Mouse (Mus musculus): ENCODE data around the gene Rrp9. TPM values are rescaled to one million over a fixed set of nuclear protein-coding genes. Genes with fewer than 3 reads are reported as not detected.

The Rrp9 gene
- polyA plus RNA-seq, 1 experiment, result 109 TPM

DNA sequence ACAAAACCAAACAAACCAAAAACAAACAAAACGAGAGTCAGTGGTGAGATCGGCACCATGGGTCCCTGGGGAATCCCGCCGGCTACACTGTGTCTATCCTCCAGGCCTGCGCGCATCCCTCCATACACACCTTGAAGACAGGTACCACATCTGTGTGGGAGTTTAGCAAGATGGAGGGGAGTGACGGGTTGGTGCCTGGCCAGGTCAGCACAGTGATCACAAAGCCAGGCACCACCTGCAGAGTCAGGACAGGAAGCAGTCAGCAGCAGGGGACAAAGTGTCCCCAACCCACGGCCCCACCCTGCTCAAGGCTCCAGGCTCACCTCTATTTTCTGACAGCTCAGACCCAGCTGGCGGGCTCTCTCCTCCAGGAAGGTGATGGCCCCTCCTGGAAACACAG lies 39.2 kb upstream of the Rrp9 start:
- TF ChIP-seq CTCF (IDR thresholded peaks at IDR 0.05; ENCODE audit: control insufficient read depth, insufficient read depth, insufficient read length) (no peak), MYOD1 (IDR thresholded peaks at IDR 0.05; ENCODE audit: control insufficient read depth, insufficient read length, low read depth) (no peak), USF1 (IDR thresholded peaks at IDR 0.05; ENCODE audit: low read depth) (no peak), FOSL1 (IDR thresholded peaks at IDR 0.05; ENCODE audit: insufficient read depth, low read length, poor library complexity, severe bottlenecking) (no peak), CEBPB (IDR thresholded peaks at IDR 0.05; ENCODE audit: low read depth) (no peak), MAX (IDR thresholded peaks at IDR 0.05) (no peak), MYOG (IDR thresholded peaks at IDR 0.05; ENCODE audit: control insufficient read depth, extremely low read depth, insufficient read length) (no peak)
- H3K36me3 ChIP-seq (ENCODE audit: control insufficient read depth, insufficient read depth), result peaks cover 15% of the 10 kb centered on the region

DNA sequence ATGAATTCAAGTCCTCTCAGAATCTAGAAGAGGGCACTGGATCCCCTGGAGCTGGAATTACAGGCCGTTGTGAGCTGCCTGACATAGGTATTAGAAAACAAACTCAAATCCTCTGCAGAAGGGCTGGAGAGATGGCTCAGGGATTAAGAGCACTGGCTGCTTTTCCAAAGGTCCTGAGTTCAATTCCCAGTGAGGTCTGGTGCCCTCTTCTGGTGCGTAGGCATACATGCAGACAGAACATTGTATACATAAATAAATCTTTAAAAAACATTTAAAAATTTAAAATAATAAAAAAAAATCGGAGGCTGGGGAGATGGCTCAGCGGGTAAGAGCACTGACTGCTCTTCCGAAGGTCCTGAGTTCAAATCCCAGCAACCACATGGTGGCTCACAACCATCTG lies 33.1 kb upstream of the Rrp9 start:
- Histone ChIP-seq H3K36me3 (ENCODE audit: control insufficient read depth, insufficient read depth) (no peaks in the 10 kb centered on the region), H3K27me3 (ENCODE audit: control insufficient read depth, insufficient read depth, insufficient read length) (no peaks in the 10 kb centered on the region), H3K4me3 (ENCODE audit: insufficient read depth, poor library complexity, severe bottlenecking) (no peak overlapping the region), H3ac (ENCODE audit: control insufficient read depth, insufficient read length, low read depth) (no peak overlapping the region), H3K79me3 (ENCODE audit: low read depth) (no peaks in the 10 kb centered on the region), H3K79me2 (ENCODE audit: control insufficient read depth, insufficient read depth) (no peaks in the 10 kb centered on the region)
- TF ChIP-seq USF1 (IDR thresholded peaks at IDR 0.05; ENCODE audit: low read depth), result no peak
- no peak for TF ChIP-seq CEBPB (IDR thresholded peaks at IDR 0.05; ENCODE audit: low read depth)
- TF ChIP-seq MAX (IDR thresholded peaks at IDR 0.05), result no peak
- no peak for TF ChIP-seq MYOG (IDR thresholded peaks at IDR 0.05; ENCODE audit: control insufficient read depth, extremely low read depth, insufficient read length)
- no peak for TF ChIP-seq CTCF (IDR thresholded peaks at IDR 0.05; ENCODE audit: control insufficient read depth, insufficient read depth, insufficient read length)
- no peak for TF ChIP-seq MYOD1 (IDR thresholded peaks at IDR 0.05; ENCODE audit: control insufficient read depth, insufficient read length, low read depth)
- TF ChIP-seq FOSL1 (IDR thresholded peaks at IDR 0.05; ENCODE audit: insufficient read depth, low read length, poor library complexity, severe bottlenecking), result no peak

More for the DNA sequence above, 39.2 kb upstream of the Rrp9 start:
- Histone ChIP-seq H3K79me2 (ENCODE audit: control insufficient read depth, insufficient read depth) (peaks cover 7% of the 10 kb centered on the region), H3K27me3 (ENCODE audit: control insufficient read depth, insufficient read depth, insufficient read length) (no peaks in the 10 kb centered on the region), H3K79me3 (ENCODE audit: low read depth) (peaks cover 3% of the 10 kb centered on the region), H3ac (ENCODE audit: control insufficient read depth, insufficient read length, low read depth) (no peak overlapping the region), H3K4me3 (ENCODE audit: insufficient read depth, poor library complexity, severe bottlenecking) (no peak overlapping the region)

DNA sequence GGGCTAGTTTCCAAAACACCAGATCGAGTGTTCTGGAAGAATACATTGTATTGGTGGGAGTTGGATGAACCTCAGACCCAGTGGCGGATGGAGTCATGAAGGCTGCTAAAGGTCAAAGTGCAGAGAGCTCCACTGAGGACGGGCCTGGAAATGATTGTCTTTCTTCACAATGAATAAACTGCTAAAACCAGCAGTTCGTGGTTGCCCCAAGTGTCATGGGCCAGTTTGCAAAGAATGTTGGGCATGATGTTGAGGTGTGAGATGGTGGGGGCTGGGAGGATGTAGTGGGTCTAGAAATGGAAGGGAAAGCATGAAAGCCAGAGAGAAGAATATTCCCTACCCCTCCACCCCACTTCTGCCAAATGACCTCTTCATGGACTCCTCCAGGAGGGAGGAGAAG lies 30.9 kb upstream of the Rrp9 start:
- no peaks in the 10 kb centered on the region for H3K27me3 ChIP-seq (ENCODE audit: control insufficient read depth, insufficient read depth, insufficient read length)
- TF ChIP-seq CEBPB (IDR thresholded peaks at IDR 0.05; ENCODE audit: low read depth) (no peak), MYOG (IDR thresholded peaks at IDR 0.05; ENCODE audit: control insufficient read depth, extremely low read depth, insufficient read length) (no peak), MAX (IDR thresholded peaks at IDR 0.05) (no peak), USF1 (IDR thresholded peaks at IDR 0.05; ENCODE audit: low read depth) (no peak), CTCF (IDR thresholded peaks at IDR 0.05; ENCODE audit: control insufficient read depth, insufficient read depth, insufficient read length) (no peak), MYOD1 (IDR thresholded peaks at IDR 0.05; ENCODE audit: control insufficient read depth, insufficient read length, low read depth) (no peak), FOSL1 (IDR thresholded peaks at IDR 0.05; ENCODE audit: insufficient read depth, low read length, poor library complexity, severe bottlenecking) (no peak)
- H3ac ChIP-seq (ENCODE audit: control insufficient read depth, insufficient read length, low read depth), result no peak overlapping the region
- no peak overlapping the region for H3K4me3 ChIP-seq (ENCODE audit: insufficient read depth, poor library complexity, severe bottlenecking)
- H3K79me3 ChIP-seq (ENCODE audit: low read depth), result no peaks in the 10 kb centered on the region
- no peaks in the 10 kb centered on the region for H3K79me2 ChIP-seq (ENCODE audit: control insufficient read depth, insufficient read depth)
- no peaks in the 10 kb centered on the region for H3K36me3 ChIP-seq (ENCODE audit: control insufficient read depth, insufficient read depth)

DNA sequence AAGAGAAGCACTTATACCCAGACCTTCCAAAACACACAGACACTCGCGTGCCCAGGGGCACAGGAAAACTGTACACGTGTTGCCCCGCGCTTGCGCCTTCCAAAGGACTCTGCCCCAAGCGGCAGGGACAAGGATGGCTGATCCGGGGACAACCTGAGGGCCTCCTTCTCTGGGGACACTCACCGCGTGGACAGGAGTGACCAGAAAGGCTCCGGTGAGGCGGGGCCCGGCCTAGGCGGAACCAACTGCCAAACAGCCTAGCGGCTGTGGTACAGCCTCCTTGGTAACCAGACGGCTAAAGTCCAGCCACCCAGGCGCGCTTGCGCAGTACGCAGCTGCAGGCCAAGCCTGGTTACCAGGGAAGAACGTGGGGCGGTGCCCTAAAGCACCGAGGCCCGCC lies 28.4 kb upstream of the Rrp9 start, which contains the start of the genes Abhd14b and Abhd14a:
Abhd14b (plus strand) TSS at position 112 of the 400 bp plus-strand sequence.
Abhd14a (minus strand) TSS at position 331 of the 400 bp plus-strand sequence.
- peaks cover 4% of the 10 kb centered on the region for H3K79me3 ChIP-seq (ENCODE audit: low read depth)

DNA sequence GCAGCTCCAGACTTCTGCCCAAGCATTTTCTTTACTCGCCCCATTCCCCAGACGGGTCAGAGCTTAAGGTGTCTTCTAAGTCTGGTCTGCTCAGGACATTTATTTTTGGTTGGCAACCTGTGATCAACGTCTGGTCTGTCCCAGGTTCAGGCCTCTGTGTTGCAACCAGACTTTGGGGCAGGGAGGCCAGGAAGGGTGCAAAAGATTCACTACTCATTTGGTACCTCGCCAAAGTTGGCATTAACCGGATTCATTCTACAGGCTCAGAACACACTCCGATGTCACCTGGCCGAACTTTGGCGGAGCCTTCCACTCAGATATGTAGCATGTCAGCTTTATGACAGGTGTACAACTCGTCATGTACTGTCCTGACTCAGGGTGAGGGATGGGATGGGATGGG lies 27.8 kb upstream of the Rrp9 start:
- Histone ChIP-seq H3K4me3 (ENCODE audit: insufficient read depth, poor library complexity, severe bottlenecking) (no peak overlapping the region), H3K79me3 (ENCODE audit: low read depth) (peaks cover 4% of the 10 kb centered on the region), H3K36me3 (ENCODE audit: control insufficient read depth, insufficient read depth) (no peaks in the 10 kb centered on the region), H3K79me2 (ENCODE audit: control insufficient read depth, insufficient read depth) (no peaks in the 10 kb centered on the region), H3ac (ENCODE audit: control insufficient read depth, insufficient read length, low read depth) (peak overlapping the region; percentile 13), H3K27me3 (ENCODE audit: control insufficient read depth, insufficient read depth, insufficient read length) (no peaks in the 10 kb centered on the region)
- TF ChIP-seq FOSL1 (IDR thresholded peaks at IDR 0.05; ENCODE audit: insufficient read depth, low read length, poor library complexity, severe bottlenecking) (no peak), MYOD1 (IDR thresholded peaks at IDR 0.05; ENCODE audit: control insufficient read depth, insufficient read length, low read depth) (no peak), MYOG (IDR thresholded peaks at IDR 0.05; ENCODE audit: control insufficient read depth, extremely low read depth, insufficient read length) (no peak), CTCF (IDR thresholded peaks at IDR 0.05; ENCODE audit: control insufficient read depth, insufficient read depth, insufficient read length) (no peak), USF1 (IDR thresholded peaks at IDR 0.05; ENCODE audit: low read depth) (no peak)

More for the DNA sequence above, 28.4 kb upstream of the Rrp9 start, which contains the start of the genes Abhd14b and Abhd14a:
- Histone ChIP-seq H3ac (ENCODE audit: control insufficient read depth, insufficient read length, low read depth) (peak within 1 kb of the TSS; percentile 75), H3K36me3 (ENCODE audit: control insufficient read depth, insufficient read depth) (no peaks in the 10 kb centered on the region), H3K79me2 (ENCODE audit: control insufficient read depth, insufficient read depth) (no peaks in the 10 kb centered on the region), H3K27me3 (ENCODE audit: control insufficient read depth, insufficient read depth, insufficient read length) (no peaks in the 10 kb centered on the region), H3K4me3 (ENCODE audit: insufficient read depth, poor library complexity, severe bottlenecking) (peak within 1 kb of the TSS; percentile 48)
- TF ChIP-seq USF1 (IDR thresholded peaks at IDR 0.05; ENCODE audit: low read depth) (peak; percentile 26), CTCF (IDR thresholded peaks at IDR 0.05; ENCODE audit: control insufficient read depth, insufficient read depth, insufficient read length) (no peak), MAX (IDR thresholded peaks at IDR 0.05) (peak; percentile 86)

DNA sequence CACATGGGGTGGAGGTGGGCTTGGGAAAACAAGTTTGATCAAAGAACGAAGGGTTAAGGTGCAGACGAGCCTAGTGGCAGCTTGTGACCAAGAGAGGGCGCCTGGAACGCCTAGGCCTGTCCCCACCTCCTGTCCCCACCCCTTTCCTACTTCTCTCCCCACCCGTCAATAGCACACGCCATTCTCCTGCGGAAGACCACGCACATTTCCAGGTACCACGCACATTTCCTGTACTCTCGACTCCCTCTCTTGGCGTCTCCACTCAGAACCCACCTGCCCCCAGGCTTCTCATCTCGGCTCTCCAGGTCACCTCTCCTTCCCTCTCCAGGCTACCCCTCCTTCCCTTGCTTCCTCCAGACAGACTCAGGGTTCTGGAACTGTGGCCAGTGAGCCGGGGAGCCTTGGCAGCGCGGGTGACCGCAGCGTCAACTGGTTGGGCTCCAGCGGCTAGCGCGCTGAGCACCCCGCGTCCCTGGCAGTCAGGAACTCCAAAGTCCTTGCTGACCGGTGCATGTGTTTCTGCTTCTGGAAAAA lies 27.2 kb upstream of the Rrp9 start:
- no peaks in the 10 kb centered on the region for H3K79me2 ChIP-seq (ENCODE audit: control insufficient read depth, insufficient read depth)
- H3K36me3 ChIP-seq (ENCODE audit: control insufficient read depth, insufficient read depth), result no peaks in the 10 kb centered on the region
- peak overlapping the region; percentile 48 for H3K4me3 ChIP-seq (ENCODE audit: insufficient read depth, poor library complexity, severe bottlenecking)
- no peak for TF ChIP-seq USF1 (IDR thresholded peaks at IDR 0.05; ENCODE audit: low read depth)
- TF ChIP-seq MAX (IDR thresholded peaks at IDR 0.05), result peak; percentile 18
- TF ChIP-seq MYOD1 (IDR thresholded peaks at IDR 0.05; ENCODE audit: control insufficient read depth, insufficient read length, low read depth), result no peak
- no peak for TF ChIP-seq MYOG (IDR thresholded peaks at IDR 0.05; ENCODE audit: control insufficient read depth, extremely low read depth, insufficient read length)
- TF ChIP-seq CTCF (IDR thresholded peaks at IDR 0.05; ENCODE audit: control insufficient read depth, insufficient read depth, insufficient read length), result peak; percentile 67
- no peak for TF ChIP-seq CEBPB (IDR thresholded peaks at IDR 0.05; ENCODE audit: low read depth)
- TF ChIP-seq FOSL1 (IDR thresholded peaks at IDR 0.05; ENCODE audit: insufficient read depth, low read length, poor library complexity, severe bottlenecking), result no peak
- peaks cover 4% of the 10 kb centered on the region for H3K79me3 ChIP-seq (ENCODE audit: low read depth)
- H3K27me3 ChIP-seq (ENCODE audit: control insufficient read depth, insufficient read depth, insufficient read length), result no peaks in the 10 kb centered on the region
- H3ac ChIP-seq (ENCODE audit: control insufficient read depth, insufficient read length, low read depth), result peak overlapping the region; percentile 73

Data from C2C12 (cell line).